Mouse (Mus musculus): ENCODE results near the gene Tsku.

DNA sequence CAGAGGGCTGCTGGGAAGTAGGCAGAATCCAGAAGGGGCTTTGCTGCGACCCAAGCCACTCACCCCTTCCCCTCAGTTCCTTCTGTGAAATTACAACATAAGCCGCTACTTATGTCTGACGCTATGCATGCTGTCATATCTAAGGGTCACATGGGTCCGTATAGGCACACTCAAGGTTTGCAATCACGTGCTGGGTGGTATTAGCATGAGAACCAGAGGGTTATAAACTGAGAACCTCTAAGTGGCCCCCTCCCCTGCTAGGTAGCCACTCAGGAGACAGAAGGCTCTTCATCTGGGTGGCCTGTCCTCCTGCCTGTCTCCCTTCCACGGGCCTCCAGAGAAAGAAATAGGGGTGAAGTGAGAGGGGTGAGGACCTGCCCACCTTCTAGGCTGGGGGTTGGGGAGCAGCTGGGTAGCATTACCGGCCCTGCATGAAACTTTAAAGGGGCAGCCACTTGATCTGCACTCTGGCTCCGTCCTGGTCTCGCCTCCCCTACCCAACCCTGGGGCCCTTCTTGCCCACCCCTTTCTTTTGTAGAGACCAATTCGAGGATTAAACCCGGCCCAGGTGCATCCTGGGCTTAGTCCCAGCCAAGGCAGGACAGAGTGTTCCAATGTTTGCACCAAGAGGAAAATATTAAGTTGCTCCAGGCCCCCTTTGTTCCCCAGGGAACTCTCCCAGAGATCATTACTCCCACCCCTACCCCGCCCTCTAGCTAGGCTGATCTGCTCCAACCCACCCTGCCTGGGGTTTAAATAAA lies 6.8 kb downstream of the Tsku start:
- TF ChIP-seq CTCF (IDR thresholded peaks at IDR 0.05; ENCODE audit: control insufficient read depth, insufficient read depth, insufficient read length) (no peak), MYOD1 (IDR thresholded peaks at IDR 0.05; ENCODE audit: control insufficient read depth, insufficient read length, low read depth) (no peak), USF1 (IDR thresholded peaks at IDR 0.05; ENCODE audit: low read depth) (no peak), MYOG (IDR thresholded peaks at IDR 0.05; ENCODE audit: control insufficient read depth, extremely low read depth, insufficient read length) (no peak), CEBPB (IDR thresholded peaks at IDR 0.05; ENCODE audit: low read depth) (no peak), MAX (IDR thresholded peaks at IDR 0.05) (no peak)

Measured in C2C12 (cell line).